Mouse (Mus musculus): ENCODE data around the gene Olfr1312.
"Not testable (repeated sequence)": the region's sequence is repeated elsewhere in the genome, so short reads cannot be mapped to it uniquely, and the experiment has no call there.

The Olfr1312 gene

DNA sequence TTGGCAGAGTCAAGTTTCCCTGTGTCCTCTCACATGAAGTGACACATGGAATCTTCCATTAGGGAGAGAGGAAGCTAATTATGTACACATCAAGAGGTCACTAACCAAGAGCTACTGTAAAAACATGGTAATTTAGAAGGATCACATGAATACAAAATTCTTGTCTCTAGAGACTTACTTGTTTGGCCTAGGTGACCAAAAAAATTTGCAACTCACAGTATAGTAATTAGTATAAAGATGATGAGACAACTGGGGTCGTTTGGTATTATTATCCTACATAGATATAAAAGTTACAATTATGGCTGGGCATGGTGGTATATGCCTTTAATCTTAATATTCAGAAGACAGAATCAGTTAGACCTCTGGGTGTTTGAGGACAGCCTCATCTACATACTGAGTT, at the start of gene Olfr1312:
Gene Olfr1312 (minus strand): TSS at position 101 of the 400 bp plus-strand sequence.
- DNase-seq (ENCODE audit: low spot score in 2 of 2): no peak

DNA sequence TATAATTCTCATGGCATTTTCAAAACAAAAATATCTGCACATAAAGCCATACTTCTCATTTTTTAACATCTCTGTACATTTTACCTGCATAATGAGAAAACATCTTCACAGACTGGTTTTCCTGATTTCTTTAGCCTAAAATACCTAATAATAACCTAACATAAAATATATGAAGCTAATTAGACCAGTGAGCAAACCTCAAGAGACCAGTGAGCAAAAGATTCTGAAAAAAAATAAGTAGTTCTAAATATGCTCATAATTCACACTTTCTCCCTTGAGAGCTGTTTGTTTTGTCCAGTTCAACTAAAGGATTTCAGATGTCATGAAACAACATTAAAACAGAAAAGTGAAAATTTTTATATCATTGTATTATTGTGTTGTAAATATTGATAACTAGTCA, 46.6 kb upstream of the Olfr1312 start, which contains the start of gene Olfr1314:
Gene Olfr1314 (minus strand): TSS at position 101 of the 400 bp plus-strand sequence.
- no peak for DNase-seq (ENCODE audit: low spot score in 2 of 2)

- DNase-seq (ENCODE audit: low spot score in 2 of 2): no peak
Measured at GRCm38 (mm10) chr2:112077743-112078142, 27.7 kb upstream of the Olfr1312 start, which contains the start of gene Olfr1313. TSS of gene Olfr1313 (minus strand) at chr2:112077843.

- not testable (repeated sequence) for DNase-seq (ENCODE audit: low spot score in 2 of 2)
Measured at GRCm38 (mm10) chr2:112026971-112027370, 23.1 kb downstream of the Olfr1312 start.

DNA sequence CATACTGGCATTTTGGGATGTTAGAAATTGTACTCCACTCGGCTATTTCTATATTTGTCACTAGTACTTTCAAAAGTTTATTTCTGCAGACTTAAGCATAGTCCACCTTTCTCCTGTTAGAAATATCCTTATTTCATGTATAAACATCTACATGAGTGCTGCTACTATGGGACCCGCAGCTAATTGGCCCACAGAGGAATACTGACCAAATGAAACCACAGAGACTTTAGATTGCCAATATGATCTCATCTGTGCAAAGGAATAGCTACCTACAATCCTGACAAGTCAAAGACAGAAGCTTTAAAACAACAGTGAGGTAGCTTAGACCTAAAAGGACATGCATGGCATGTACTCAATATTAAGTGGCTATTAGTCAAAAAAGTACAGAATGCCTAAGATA, 25.7 kb downstream of the Olfr1312 start, which contains the start of gene Olfr1311:
Gene Olfr1311 (minus strand): TSS at position 101 of the 400 bp plus-strand sequence.
- no peak for DNase-seq (ENCODE audit: low spot score in 2 of 2)

DNA sequence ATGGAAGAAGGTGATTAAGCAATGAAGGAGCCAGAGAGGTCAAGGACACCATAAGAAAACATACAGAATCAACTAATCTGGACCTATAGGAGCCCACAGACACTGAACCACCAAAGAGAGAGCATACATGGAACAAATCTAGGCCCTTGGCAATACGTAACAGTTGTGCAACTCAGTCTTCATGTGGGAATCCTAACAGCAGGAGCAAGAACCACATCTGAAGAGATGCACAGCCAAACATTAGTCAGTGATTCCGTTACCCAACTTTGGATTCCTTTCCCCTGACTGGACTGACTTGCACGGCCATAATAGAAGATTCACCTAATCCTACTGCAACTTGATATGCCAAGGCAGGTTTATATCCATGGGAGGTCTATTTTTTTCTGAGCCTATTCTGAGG, 35.1 kb downstream of the Olfr1312 start:
- DNase-seq (ENCODE audit: low spot score in 2 of 2): no peak

GRCm38 (mm10) chr2:112012608-112013007, 37.4 kb downstream of the Olfr1312 start, which contains the start of gene Olfr1310:
TSS of gene Olfr1310 (minus strand) at chr2:112012708.
- DNase-seq (ENCODE audit: low spot score in 2 of 2): no peak

DNA sequence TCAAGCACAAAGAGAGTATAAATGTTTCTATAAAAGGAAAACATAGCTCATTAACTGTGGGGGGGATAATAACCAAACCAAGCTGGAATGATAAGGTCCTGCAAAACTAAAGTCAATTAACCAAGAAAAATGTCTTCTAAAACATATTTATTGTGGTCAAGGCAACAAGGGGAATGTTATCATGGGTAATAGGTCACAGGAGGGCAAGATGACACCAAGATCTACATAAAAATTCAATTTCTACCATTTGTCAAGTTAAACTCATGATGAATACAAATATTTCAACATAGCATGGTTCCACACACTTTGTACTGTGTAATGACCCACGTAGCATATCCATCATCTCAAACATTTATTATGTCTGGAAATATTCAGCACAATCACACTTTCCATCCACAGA, 59.9 kb downstream of the Olfr1312 start, which contains the start of gene Olfr1309:
Gene Olfr1309 (minus strand): TSS at position 101 of the 400 bp plus-strand sequence.
- no peak for DNase-seq (ENCODE audit: low spot score in 2 of 2)

Measured in spleen, postnatal 10 days (tissue).